Mouse (Mus musculus): ENCODE results near the gene Gm20388. TPM values are rescaled to one million over a fixed set of nuclear protein-coding genes. Genes with fewer than 3 reads are reported as not detected.

The Gm20388 gene
- polyA plus RNA-seq, 1 experiment from 2014 or later = 7.4 TPM

DNA sequence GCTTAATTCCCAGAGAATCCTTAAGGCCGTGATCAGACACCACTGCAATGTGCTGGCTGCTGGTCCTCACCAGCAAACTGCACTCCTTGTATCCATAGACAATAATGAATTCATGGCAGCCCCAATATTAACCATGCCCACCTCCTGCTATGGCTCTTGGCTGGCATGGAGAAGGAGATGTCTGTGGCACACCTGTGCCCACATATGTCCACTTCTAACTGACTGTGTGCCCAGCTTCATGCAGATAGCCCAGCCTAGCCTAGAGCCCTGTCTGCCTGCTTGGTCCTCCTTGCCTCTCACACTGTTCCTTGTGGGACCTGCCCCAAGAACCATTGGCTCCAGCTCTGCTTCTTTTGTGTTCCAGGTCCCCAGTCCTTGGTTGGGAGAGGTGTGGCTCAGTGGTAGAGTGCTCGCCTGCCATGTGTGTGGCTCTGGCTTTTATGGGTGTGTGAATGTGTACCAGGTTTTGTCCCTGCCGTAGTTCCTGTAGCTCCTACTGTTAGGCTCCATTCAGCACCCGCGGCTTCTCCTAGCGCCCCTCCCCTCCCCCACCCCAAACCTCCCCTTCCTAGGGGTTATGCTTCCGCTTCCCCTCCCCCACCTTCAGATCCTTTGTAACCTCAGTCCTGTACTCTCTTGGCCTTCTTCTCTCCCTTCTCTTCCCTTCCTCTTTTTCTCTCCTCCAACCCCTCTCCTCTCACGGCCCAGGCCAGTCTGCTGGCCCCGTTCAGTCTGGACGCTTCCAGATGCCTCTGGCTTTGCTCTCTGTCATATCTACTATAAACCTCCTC is 2646.8 kb downstream of the Gm20388 start:
- Histone ChIP-seq H3K36me3 (ENCODE audit: control insufficient read depth, insufficient read depth, low read length) (no peaks in the 10 kb centered on the region), H3K27ac (ENCODE audit: low read length) (peak overlapping the region; percentile 72), H3K27me3 (ENCODE audit: control insufficient read depth, insufficient read depth, low read length) (no peaks in the 10 kb centered on the region), H3K4me1 (ENCODE audit: control insufficient read depth, insufficient read depth, low read length) (peaks cover 6% of the 10 kb centered on the region; the same call in 1 of the 2 replicates), H3K4me2 (ENCODE audit: low read depth, low read length) (no peak overlapping the region), H3K9me3 (replicated peaks; ENCODE audit: control insufficient read depth, low read length) (no peaks in the 10 kb centered on the region), H3K4me3 (replicated peaks; ENCODE audit: low read length) (no peak overlapping the region), H3K9ac (ENCODE audit: low read length) (no peak overlapping the region)
- 35% methylated on average over 10 of the region's 10 CpGs for WGBS
- ATAC-seq (ENCODE audit: insufficient read depth, low FRiP score) = no peak

- peaks cover 6% of the 10 kb centered on the region; the same call in 1 of the 2 replicates for H3K4me1 ChIP-seq (ENCODE audit: control insufficient read depth, insufficient read depth, low read length)
- H3K4me2 ChIP-seq (ENCODE audit: low read depth, low read length) = no peak overlapping the region
- WGBS = 13% methylated on average over 12 of the region's 12 CpGs
- ATAC-seq (ENCODE audit: insufficient read depth, low FRiP score) = peak; percentile 45; the same call in 1 of the 2 replicates
- no peaks in the 10 kb centered on the region for H3K36me3 ChIP-seq (ENCODE audit: control insufficient read depth, insufficient read depth, low read length)
- no peaks in the 10 kb centered on the region for H3K27me3 ChIP-seq (ENCODE audit: control insufficient read depth, insufficient read depth, low read length)
- no peaks in the 10 kb centered on the region for H3K9me3 ChIP-seq (replicated peaks; ENCODE audit: control insufficient read depth, low read length)
- H3K4me3 ChIP-seq (replicated peaks; ENCODE audit: low read length) = no peak overlapping the region
- 0 out of 2 replicates have a peak overlapping the region, but pooled peaks have one; percentile 10 for H3K9ac ChIP-seq (ENCODE audit: low read length)
- peak overlapping the region; percentile 31; the same call in 1 of the 2 replicates for H3K27ac ChIP-seq (ENCODE audit: low read length)
These were observed 2648.2 kb downstream of the Gm20388 start for GRCm38 (mm10) chr8:122558671-122559349.

DNA sequence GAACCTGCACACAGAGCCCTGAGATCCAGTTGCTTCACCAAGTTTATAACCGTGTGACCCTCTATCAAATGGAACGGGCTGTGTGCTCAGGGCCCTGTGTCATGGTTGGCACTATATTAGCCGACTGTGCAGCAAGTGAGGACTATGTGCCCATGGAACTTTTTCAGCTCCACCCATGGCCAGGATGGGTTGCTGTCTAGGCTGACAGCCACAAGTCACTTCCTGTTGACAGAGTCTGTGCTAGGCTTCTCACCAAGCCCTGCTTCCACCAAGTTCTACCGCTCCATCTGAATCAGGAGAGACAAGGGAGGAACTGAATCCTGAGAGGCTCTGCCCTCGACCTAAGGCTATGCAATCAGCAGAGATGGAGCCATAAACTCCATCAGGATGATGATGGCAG is 2650.6 kb downstream of the Gm20388 start:
- Histone ChIP-seq H3K27ac (ENCODE audit: low read length) (no peak overlapping the region), H3K9me3 (replicated peaks; ENCODE audit: control insufficient read depth, low read length) (no peaks in the 10 kb centered on the region), H3K27me3 (ENCODE audit: control insufficient read depth, insufficient read depth, low read length) (no peaks in the 10 kb centered on the region), H3K9ac (ENCODE audit: low read length) (no peak overlapping the region), H3K4me1 (ENCODE audit: control insufficient read depth, insufficient read depth, low read length) (peaks cover 8% of the 10 kb centered on the region), H3K4me3 (replicated peaks; ENCODE audit: low read length) (no peak overlapping the region), H3K36me3 (ENCODE audit: control insufficient read depth, insufficient read depth, low read length) (no peaks in the 10 kb centered on the region), H3K4me2 (ENCODE audit: low read depth, low read length) (no peak overlapping the region)
- 69% methylated on average over 5 of the region's 5 CpGs for WGBS
- ATAC-seq (ENCODE audit: insufficient read depth, low FRiP score) = no peak

DNA sequence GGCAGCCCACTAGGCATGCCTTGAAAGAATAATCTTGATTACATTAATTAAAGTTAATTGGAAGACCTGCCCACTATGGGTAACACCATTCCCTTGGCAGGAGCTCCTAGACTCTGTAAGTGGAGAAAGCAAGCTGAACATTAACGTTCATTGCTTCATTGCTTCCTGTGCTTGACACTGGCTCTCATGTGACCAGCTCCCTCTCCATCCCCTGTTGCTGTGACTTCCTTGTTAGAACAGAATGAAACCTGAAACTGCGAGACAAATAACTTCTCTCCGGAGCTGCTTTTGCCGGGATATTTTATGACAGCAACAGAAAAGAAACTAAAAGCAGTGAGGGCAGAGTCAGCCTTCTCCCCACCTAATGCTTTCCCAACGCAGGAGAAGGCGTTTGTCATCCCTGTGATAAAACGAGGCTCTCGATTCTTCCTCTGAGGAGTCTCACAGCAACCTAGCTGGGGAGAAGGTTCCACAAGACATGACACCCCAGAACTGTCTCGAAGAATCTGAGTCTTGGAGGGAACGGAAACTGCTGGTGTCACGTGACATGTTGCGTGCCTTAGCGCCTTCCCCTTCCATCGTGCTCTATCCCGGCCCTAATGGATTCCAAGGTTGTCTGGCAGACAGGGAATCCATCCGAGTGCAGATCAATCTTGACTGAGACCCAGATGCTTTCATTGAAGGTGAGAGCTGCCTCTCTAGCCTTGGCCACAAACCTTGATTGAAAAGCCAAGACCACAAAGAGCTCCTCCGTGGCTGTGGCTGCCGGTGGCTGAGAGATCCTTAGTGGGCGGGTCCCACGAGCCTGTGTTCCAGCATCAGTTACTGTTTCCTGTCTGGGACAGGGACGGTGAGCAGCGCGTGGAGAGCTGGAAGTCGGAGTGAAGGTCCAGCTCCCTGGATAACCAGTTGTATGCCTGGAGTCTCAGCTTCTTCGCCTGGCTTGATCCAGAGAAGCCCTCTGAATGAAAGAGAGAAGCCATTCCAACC is 2654.0 kb downstream of the Gm20388 start:
- ATAC-seq (ENCODE audit: insufficient read depth, low FRiP score) = no peak
- Histone ChIP-seq H3K4me1 (ENCODE audit: control insufficient read depth, insufficient read depth, low read length) (peaks cover 22% of the 10 kb centered on the region), H3K4me2 (ENCODE audit: low read depth, low read length) (no peak overlapping the region), H3K27me3 (ENCODE audit: control insufficient read depth, insufficient read depth, low read length) (no peaks in the 10 kb centered on the region), H3K27ac (ENCODE audit: low read length) (peak overlapping the region; percentile 27; the same call in 1 of the 2 replicates), H3K36me3 (ENCODE audit: control insufficient read depth, insufficient read depth, low read length) (no peaks in the 10 kb centered on the region), H3K9me3 (replicated peaks; ENCODE audit: control insufficient read depth, low read length) (no peaks in the 10 kb centered on the region), H3K4me3 (replicated peaks; ENCODE audit: low read length) (no peak overlapping the region), H3K9ac (ENCODE audit: low read length) (no peak overlapping the region)
- WGBS = 75% methylated on average over 25 of the region's 25 CpGs

GRCm38 (mm10) chr8:122566766-122567165 is 2656.1 kb downstream of the Gm20388 start:
- Histone ChIP-seq H3K9me3 (replicated peaks; ENCODE audit: control insufficient read depth, low read length) (no peaks in the 10 kb centered on the region), H3K27me3 (ENCODE audit: control insufficient read depth, insufficient read depth, low read length) (no peaks in the 10 kb centered on the region), H3K4me1 (ENCODE audit: control insufficient read depth, insufficient read depth, low read length) (peaks cover 23% of the 10 kb centered on the region), H3K4me3 (replicated peaks; ENCODE audit: low read length) (peak overlapping the region; percentile 85), H3K36me3 (ENCODE audit: control insufficient read depth, insufficient read depth, low read length) (peaks cover 10% of the 10 kb centered on the region; the same call in 1 of the 2 replicates), H3K27ac (ENCODE audit: low read length) (peak overlapping the region; percentile 97), H3K9ac (ENCODE audit: low read length) (peak overlapping the region; percentile 77), H3K4me2 (ENCODE audit: low read depth, low read length) (peak overlapping the region; percentile 74)
- ATAC-seq (ENCODE audit: insufficient read depth, low FRiP score) = no peak
- WGBS = 28% methylated on average over 6 of the region's 6 CpGs

- peak; percentile 97 for ATAC-seq (ENCODE audit: insufficient read depth, low FRiP score)
- WGBS = under 1% methylated on average over 61 of the region's 62 CpGs
- H3K36me3 ChIP-seq (ENCODE audit: control insufficient read depth, insufficient read depth, low read length) = peaks cover 18% of the 10 kb centered on the region
- no peaks in the 10 kb centered on the region for H3K9me3 ChIP-seq (replicated peaks; ENCODE audit: control insufficient read depth, low read length)
- H3K4me1 ChIP-seq (ENCODE audit: control insufficient read depth, insufficient read depth, low read length) = peaks cover 23% of the 10 kb centered on the region
- peak within 1 kb of the TSS; percentile 85 for H3K4me3 ChIP-seq (replicated peaks; ENCODE audit: low read length)
- H3K4me2 ChIP-seq (ENCODE audit: low read depth, low read length) = peak within 1 kb of the TSS; percentile 74
- H3K9ac ChIP-seq (ENCODE audit: low read length) = peak within 1 kb of the TSS; percentile 92
- peak within 1 kb of the TSS; percentile 97 for H3K27ac ChIP-seq (ENCODE audit: low read length)
- no peaks in the 10 kb centered on the region for H3K27me3 ChIP-seq (ENCODE audit: control insufficient read depth, insufficient read depth, low read length)
These were observed 2656.9 kb downstream of the Gm20388 start, which contains the start of gene Cdt1 for GRCm38 (mm10) chr8:122567361-122568108. Gene Cdt1, plus strand, starts transcription at chr8:122568015.

GRCm38 (mm10) chr8:122568109-122568504 is 2657.5 kb downstream of the Gm20388 start:
- H3K4me2 ChIP-seq (ENCODE audit: low read depth, low read length) = peak overlapping the region; percentile 74
- peaks cover 23% of the 10 kb centered on the region for H3K4me1 ChIP-seq (ENCODE audit: control insufficient read depth, insufficient read depth, low read length)
- no peak for ATAC-seq (ENCODE audit: insufficient read depth, low FRiP score)
- under 1% methylated on average over 34 of the region's 34 CpGs for WGBS
- no peaks in the 10 kb centered on the region for H3K27me3 ChIP-seq (ENCODE audit: control insufficient read depth, insufficient read depth, low read length)
- peak overlapping the region; percentile 85 for H3K4me3 ChIP-seq (replicated peaks; ENCODE audit: low read length)
- H3K36me3 ChIP-seq (ENCODE audit: control insufficient read depth, insufficient read depth, low read length) = peaks cover 21% of the 10 kb centered on the region
- peak overlapping the region; percentile 97 for H3K27ac ChIP-seq (ENCODE audit: low read length)
- H3K9me3 ChIP-seq (replicated peaks; ENCODE audit: control insufficient read depth, low read length) = no peaks in the 10 kb centered on the region
- H3K9ac ChIP-seq (ENCODE audit: low read length) = peak overlapping the region; percentile 92

DNA sequence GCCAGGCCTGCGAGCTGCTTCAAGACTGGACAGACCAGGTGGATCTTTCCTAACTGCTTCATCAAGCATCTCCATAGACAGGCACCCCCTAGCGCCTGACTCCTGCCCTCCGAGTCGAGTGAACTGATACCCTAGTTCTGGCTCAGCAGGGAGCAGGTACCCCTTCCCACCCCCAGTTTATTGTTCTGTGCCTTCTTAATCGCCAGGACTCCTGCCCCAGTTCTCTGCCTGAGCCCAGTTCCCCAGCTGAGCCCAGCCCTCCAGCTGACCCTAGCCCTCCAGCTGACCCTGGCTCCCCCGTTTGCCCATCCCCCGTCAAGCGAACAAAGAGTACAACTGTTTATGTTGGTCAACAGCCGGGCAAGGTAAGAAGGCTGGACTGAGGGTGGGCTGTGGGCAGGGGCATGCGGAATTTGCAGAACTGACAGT is 2658.3 kb downstream of the Gm20388 start:
- Histone ChIP-seq H3K36me3 (ENCODE audit: control insufficient read depth, insufficient read depth, low read length) (peaks cover 21% of the 10 kb centered on the region), H3K4me1 (ENCODE audit: control insufficient read depth, insufficient read depth, low read length) (peaks cover 23% of the 10 kb centered on the region), H3K4me2 (ENCODE audit: low read depth, low read length) (peak overlapping the region; percentile 74), H3K9me3 (replicated peaks; ENCODE audit: control insufficient read depth, low read length) (no peaks in the 10 kb centered on the region), H3K27me3 (ENCODE audit: control insufficient read depth, insufficient read depth, low read length) (no peaks in the 10 kb centered on the region), H3K27ac (ENCODE audit: low read length) (no peak overlapping the region), H3K4me3 (replicated peaks; ENCODE audit: low read length) (peak overlapping the region; percentile 85), H3K9ac (ENCODE audit: low read length) (peak overlapping the region; percentile 92)
- no peak for ATAC-seq (ENCODE audit: insufficient read depth, low FRiP score)
- WGBS = 9% methylated on average over 10 of the region's 10 CpGs
